Mouse (Mus musculus) left cerebral cortex, adult 9 months (tissue): ENCODE data around the gene P2ry6.

Experiments
- DNase-seq, 2 experiments: peaks; one replicate each; pipeline ENCODE4 v3.0.0; 2022; ENCODE audit warnings: low spot score in 2 of 2

P2ry6 gene

GRCm38 (mm10) chr7:100988092-100988491 is 13.6 kb upstream of the P2ry6 start:
- DNase-seq = peak in 1 of 2 experiments; percentile 79

DNA sequence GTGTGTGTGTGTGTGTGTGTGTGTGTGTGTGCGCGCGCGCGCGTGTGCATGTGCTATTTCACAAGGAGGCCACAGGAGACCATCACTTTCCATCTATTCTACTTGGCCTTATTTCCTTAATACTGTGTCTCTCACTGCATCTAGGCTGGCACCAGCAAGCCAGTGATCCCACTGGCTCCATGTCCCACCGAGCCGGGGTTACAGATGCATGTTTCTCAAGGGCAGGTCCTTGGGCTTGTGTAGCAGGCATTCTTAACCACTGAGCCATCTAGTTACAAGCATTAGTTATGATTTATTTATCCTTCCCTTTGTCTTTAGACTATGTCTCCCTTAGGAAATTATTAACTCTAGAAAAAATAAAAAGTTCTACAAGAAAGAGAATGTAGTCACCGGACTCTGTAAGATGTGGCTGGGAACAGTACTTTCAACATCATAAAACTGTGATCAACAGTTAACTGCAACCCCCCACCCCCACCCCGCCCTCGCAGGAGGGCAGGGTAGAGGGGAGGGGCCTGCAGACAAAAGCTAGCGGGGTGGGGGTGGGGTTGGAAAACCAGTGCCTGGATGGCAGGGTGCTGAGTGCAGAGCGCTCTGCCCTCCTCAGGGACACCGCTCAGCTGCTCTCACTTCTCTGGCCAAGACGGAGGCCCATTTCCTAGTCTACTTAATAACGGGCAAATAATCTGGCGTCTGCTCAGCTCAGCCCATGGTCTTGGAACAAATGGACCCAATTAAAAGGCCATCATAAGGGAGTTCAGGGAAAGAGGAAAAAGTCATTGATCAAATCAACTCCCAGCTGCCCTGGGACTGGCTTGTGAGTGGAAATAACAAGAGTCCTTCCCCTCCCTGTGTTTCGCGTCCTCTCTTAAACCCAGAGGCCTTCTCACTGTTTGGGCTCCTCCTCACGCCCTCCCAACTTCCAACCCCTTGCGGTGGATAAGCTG is 10.3 kb upstream of the P2ry6 start:
- no peak for DNase-seq

GRCm38 (mm10) chr7:100979175-100979574 is 4.7 kb upstream of the P2ry6 start:
- DNase-seq = no peak

GRCm38 (mm10) chr7:100978171-100978570 is 3.7 kb upstream of the P2ry6 start:
- no peak for DNase-seq

DNA sequence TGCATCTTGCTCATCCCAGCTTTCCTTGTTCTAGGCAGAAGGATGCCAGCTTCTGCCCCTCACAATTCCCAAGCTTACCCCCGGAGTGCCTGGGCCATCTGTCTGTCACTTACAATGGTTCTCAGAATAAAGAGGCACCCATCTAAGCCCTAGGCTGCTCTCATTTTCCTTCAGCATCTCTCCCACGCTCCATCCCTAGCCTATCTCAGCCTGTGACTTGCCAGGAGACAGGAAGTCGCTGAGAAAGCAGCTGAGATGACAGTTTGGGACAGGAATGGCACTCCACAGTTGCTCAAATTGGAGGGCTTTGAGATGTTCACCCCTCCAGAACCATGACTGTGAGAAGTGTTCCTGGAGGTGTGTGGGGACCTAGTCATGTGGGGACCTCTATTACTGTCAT is 1.6 kb downstream of the P2ry6 start:
- no peak for DNase-seq

- DNase-seq = no peak
These were observed 5.4 kb downstream of the P2ry6 start for GRCm38 (mm10) chr7:100968874-100969659.

DNA sequence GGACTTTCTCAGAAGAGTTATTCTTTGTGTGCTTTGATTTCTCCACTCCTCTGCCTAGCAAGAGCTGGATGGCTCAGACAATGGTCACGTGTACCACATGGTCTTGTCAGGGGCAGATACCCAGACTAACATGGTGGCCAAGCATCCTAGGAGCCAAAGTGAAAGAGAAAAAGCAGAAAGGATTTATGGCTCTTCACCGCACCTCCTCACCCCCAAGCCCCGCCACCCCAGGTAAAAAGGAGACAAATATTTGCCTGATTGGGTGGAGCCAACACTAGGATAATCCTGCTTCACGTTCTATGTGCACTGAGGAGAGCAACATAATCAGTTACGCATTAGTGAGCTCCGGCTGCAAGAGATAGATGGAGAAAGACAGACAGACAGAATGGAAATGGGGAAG is 6.1 kb downstream of the P2ry6 start:
- DNase-seq = no peak

- DNase-seq = no peak
These were observed 6.6 kb downstream of the P2ry6 start for GRCm38 (mm10) chr7:100967850-100968249.

DNA sequence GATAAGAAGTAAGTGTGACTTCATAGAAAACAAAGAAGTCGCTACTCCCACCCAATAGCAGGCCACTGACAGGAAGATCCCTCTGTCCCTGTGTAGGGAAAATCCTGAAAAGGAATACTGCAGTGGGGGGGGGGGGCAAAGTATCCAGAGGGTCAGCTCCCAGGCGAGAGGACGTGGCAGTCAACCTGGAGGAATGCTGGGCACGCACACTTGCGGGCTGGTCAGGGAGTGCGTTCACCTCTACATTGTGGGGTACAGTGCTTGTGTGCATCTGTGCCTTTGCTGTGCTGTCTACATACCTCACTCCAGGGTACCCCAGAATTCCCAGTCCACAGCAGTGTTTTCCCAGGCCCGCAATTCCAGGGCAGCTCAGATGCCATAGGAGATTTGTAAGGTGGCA is 8.4 kb downstream of the P2ry6 start:
- no peak for DNase-seq

DNA sequence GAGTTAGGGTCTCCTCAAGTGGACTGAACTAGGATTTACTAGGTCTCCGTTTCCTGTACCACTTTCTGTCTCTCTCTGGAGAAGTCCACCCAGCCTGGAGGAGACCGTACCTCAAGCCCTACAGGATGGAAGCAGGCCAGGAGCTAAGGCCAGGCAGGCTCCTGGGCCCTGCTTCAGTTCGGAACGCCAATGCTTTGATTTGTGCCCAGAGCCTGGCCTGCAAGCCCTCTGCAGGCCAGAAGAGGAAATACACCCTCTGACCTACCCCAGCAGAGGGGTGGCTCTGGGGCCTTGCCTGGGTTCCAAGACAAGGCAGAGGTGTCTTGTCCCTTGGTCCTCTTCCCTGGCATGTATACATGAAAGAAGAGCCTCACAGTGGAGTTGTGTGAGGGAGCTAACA is 9.4 kb downstream of the P2ry6 start:
- no peak for DNase-seq

GRCm38 (mm10) chr7:100964242-100964641 is 10.2 kb downstream of the P2ry6 start:
- no peak for DNase-seq

DNA sequence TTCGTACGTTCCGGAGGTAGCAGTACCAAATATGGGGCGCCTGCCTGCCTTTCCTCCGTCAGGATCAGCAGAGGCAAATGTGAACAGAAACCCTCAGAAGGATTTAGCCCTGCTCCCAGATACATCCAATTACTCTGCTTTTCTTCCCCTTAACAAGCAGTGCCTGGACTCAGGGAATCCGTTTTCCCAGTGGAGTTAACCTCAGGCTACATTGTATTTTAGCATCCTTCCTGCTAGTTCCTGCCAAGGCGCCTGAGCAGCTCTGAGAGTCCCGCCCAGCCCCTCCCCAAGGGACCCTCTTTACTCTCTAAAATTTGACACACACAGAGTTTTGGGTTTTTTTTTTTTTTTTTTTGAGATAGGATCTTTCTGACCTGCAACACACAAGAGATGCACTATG is 11.1 kb downstream of the P2ry6 start:
- no peak for DNase-seq

GRCm38 (mm10) chr7:100961146-100961545 is 13.3 kb downstream of the P2ry6 start:
- DNase-seq = no peak

- no peak for DNase-seq
These were observed 14.0 kb downstream of the P2ry6 start for GRCm38 (mm10) chr7:100960462-100960861.

GRCm38 (mm10) chr7:100958426-100958825 is 16.0 kb downstream of the P2ry6 start:
- no peak for DNase-seq

GRCm38 (mm10) chr7:100952686-100953085 is 21.8 kb downstream of the P2ry6 start:
- DNase-seq = no peak

DNA sequence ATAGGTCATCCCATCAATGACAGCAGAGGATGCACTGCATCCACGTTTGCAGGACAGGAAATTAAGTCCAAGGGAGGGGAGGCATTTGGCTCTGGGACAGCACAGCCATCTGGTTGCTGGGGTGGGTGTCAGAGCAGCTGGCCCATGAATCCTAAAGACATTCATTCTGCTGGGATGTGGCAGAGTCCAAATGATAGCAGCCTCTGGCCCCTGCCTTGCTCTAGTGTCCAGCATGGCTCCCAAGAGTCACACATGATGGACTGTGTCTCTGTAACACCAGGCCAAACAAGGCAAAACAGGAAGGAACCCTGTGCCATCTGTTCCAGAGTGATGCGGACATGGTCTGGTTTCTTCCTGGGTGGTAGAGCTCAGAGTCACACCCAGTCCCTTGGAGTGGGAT is 22.5 kb downstream of the P2ry6 start:
- peak in 1 of 2 experiments; percentile 30 for DNase-seq

DNA sequence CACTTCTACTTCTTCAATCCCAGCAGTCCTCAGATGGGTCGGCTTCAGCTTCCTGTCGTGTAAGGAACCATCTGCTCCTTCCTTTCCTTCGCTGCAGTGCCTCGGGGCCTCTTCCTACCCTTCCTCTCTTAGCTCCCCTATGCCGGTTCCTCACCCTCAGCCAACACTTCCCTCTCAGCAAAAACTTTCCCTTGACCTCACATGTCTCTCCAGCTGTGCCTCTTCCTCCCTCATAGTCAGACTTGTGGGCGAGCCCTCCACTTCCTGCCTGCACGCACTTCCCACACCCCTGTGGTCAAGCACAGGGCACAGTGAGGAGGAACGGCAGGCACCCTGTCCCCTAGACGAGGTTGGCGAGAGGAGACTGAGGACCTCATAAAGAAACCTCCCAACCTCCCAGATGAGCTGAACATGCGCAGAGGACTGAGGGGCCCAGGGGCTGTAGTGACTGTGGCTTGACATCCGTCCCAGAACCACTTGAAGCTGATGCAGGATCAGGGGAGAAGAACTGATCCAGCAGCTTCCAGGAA is 23.9 kb downstream of the P2ry6 start:
- DNase-seq = peak in 1 of 2 experiments; percentile 34

GRCm38 (mm10) chr7:100950031-100950430 is 24.4 kb downstream of the P2ry6 start:
- no peak for DNase-seq

GRCm38 (mm10) chr7:100944738-100945137 is 29.7 kb downstream of the P2ry6 start:
- DNase-seq = no peak

GRCm38 (mm10) chr7:100944306-100944705 is 30.1 kb downstream of the P2ry6 start:
- DNase-seq = no peak

DNA sequence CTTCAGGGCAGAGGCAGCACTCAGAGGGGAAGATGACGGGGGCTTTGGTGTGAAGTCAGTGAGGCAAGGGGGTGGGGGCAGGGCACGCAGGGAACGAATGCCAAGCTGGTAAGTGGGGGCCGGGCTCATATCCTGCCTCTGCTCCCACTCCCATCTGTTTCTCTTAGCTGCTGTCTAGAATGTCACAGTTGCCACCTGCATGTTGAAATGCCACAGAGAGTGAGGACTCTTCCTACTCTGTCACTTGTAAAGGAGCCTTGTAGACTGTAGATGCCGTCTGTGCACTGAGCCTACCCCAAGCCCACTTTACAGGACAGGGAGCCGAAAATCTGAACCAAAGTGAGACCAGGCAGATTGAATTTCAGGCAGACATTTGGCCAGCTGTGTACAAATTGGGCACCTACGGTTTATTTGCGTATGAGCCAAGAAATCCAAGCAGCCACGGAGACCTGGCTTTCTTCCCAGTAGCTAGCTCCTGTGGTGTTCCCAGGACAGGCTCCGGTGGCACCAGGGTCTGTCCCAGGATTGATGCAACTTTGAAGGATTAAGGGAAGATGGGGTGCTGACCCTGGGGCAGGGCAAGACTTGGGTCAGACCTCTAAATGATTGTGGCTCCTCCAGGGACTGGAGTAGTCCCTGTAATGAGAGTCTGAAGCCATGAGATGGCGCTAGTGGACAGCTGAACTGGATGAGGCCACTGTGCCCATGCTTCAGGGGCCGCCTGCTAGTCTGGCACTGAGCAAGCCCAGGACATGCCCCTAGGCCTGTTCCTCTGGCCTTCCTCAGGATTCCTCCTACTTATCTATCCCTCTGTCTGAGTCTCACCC is 31.4 kb downstream of the P2ry6 start:
- DNase-seq = no peak
